Mouse (Mus musculus) frontal cortex, postnatal 14 days (tissue): ENCODE results near the gene Bmp2k.

Experiments
- DNase-seq, 2 experiments: peaks; one replicate each; pipeline ENCODE4 v3.0.0; 2022; ENCODE audit warnings: low spot score in 2 of 2

The Bmp2k gene

GRCm38 (mm10) chr5:97055511-97056068 is 58.1 kb downstream of the Bmp2k start:
- no peak for DNase-seq

GRCm38 (mm10) chr5:97056359-97056758 is 58.9 kb downstream of the Bmp2k start:
- no peak for DNase-seq

GRCm38 (mm10) chr5:97056791-97057450 is 59.4 kb downstream of the Bmp2k start:
- DNase-seq: no peak

GRCm38 (mm10) chr5:97060864-97061263 is 63.4 kb downstream of the Bmp2k start:
- DNase-seq: no peak

GRCm38 (mm10) chr5:97062041-97062440 is 64.6 kb downstream of the Bmp2k start:
- DNase-seq: no peak

GRCm38 (mm10) chr5:97065746-97066145 is 68.3 kb downstream of the Bmp2k start:
- DNase-seq: no peak

- DNase-seq: no peak
Observed at GRCm38 (mm10) chr5:97075476-97076151, 78.1 kb downstream of the Bmp2k start.

- DNase-seq: no peak
Observed at GRCm38 (mm10) chr5:97076167-97076566, 78.7 kb downstream of the Bmp2k start.

GRCm38 (mm10) chr5:97077676-97078075 is 80.2 kb downstream of the Bmp2k start:
- DNase-seq: no peak

- DNase-seq: no peak
Observed at GRCm38 (mm10) chr5:97078641-97079040, 81.2 kb downstream of the Bmp2k start.

- peak; percentile 29 to 39 for DNase-seq
Observed at GRCm38 (mm10) chr5:97081481-97081880, 84.0 kb downstream of the Bmp2k start.

GRCm38 (mm10) chr5:97083701-97084100 is 86.2 kb downstream of the Bmp2k start:
- DNase-seq: no peak

- no peak for DNase-seq
Observed at GRCm38 (mm10) chr5:97084541-97084940, 87.1 kb downstream of the Bmp2k start.

GRCm38 (mm10) chr5:97085071-97085470 is 87.6 kb downstream of the Bmp2k start:
- DNase-seq: no peak

- DNase-seq: no peak
Observed at GRCm38 (mm10) chr5:97087030-97087630, 89.6 kb downstream of the Bmp2k start.

- DNase-seq: no peak
Observed at GRCm38 (mm10) chr5:97087746-97088145, 90.3 kb downstream of the Bmp2k start.

GRCm38 (mm10) chr5:97088231-97088630 is 90.7 kb downstream of the Bmp2k start:
- no peak for DNase-seq

- no peak for DNase-seq
Observed at GRCm38 (mm10) chr5:97089426-97089825, 91.9 kb downstream of the Bmp2k start.

- no peak for DNase-seq
Observed at GRCm38 (mm10) chr5:97090034-97090784, 92.7 kb downstream of the Bmp2k start.

GRCm38 (mm10) chr5:97092970-97093369 is 95.5 kb downstream of the Bmp2k start:
- no peak for DNase-seq

GRCm38 (mm10) chr5:97095335-97095734 is 97.8 kb downstream of the Bmp2k start:
- no peak for DNase-seq

- no peak for DNase-seq
Observed at GRCm38 (mm10) chr5:97097631-97098041, 100.1 kb downstream of the Bmp2k start.
